Mouse (Mus musculus): Measurements from ENCODE around the gene Hadh. TPM values are rescaled to one million over a fixed set of nuclear protein-coding genes. Genes with fewer than 3 reads are reported as not detected.
A peak's percentile ranks its signal among the peaks of the same experiment; 100 is the strongest.

The Hadh gene
- polyA plus RNA-seq, 1 experiment from 2014 or later = 172 TPM

DNA sequence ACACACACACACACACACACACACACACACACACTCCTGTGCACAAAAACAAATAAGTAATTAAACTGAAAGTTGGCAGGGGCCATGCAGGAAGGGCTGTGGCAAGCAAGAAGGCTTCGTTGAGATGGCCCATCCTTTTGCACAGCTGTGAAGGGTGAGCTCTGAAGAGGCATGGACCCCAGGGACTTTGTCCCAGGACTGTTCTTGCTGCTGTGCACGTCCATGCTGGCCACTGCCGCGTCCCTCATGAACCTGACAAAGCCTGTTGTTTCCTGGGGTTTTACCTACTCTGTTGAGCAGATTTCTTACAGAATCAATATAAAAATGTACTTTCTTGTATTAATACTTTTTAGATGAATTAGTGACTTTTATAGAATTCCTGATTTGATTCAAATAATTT lies 20.0 kb upstream of the Hadh start:
- Histone ChIP-seq H3K4me3 (ENCODE audit: low read depth, low read length) (no peak overlapping the region), H3K27me3 (ENCODE audit: control insufficient read depth, insufficient read depth, low read length) (no peaks in the 10 kb centered on the region), H3K9me3 (ENCODE audit: control insufficient read depth, low read length) (no peaks in the 10 kb centered on the region), H3K4me2 (replicated peaks; ENCODE audit: low read depth) (no peak overlapping the region), H3K4me1 (replicated peaks; ENCODE audit: control insufficient read depth, insufficient read depth) (no peaks in the 10 kb centered on the region), H3K27ac (replicated peaks) (no peak overlapping the region), H3K9ac (ENCODE audit: low read length) (no peak overlapping the region), H3K36me3 (ENCODE audit: control insufficient read depth, insufficient read depth, low read length) (no peaks in the 10 kb centered on the region)
- DNase-seq (ENCODE audit: low spot score) (no peak), ATAC-seq (ENCODE audit: low FRiP score, low TSS enrichment) (no peak)
- no peak for TF ChIP-seq EP300 (optimal IDR thresholded peaks at IDR 0.05)
- no peak for TF ChIP-seq CTCF (IDR thresholded peaks at IDR 0.05; ENCODE audit: low read depth)
- WGBS = 85% methylated on average over 4 of the region's 4 CpGs

- no peak for DNase-seq (ENCODE audit: low spot score)
These were observed 2.2 kb upstream of the Hadh start for GRCm38 (mm10) chr3:131274151-131274550.

GRCm38 (mm10) chr3:131272374-131273100 lies 636 bp upstream of the Hadh start:
- Histone ChIP-seq H3K4me1 (replicated peaks; ENCODE audit: control insufficient read depth, insufficient read depth) (peaks cover 5% of the 10 kb centered on the region; the same call in 1 of the 2 replicates), H3K9me3 (ENCODE audit: control insufficient read depth, low read length) (no peaks in the 10 kb centered on the region), H3K4me3 (ENCODE audit: low read depth, low read length) (peak overlapping the region; percentile 80), H3K4me2 (replicated peaks; ENCODE audit: low read depth) (peak overlapping the region; percentile 84), H3K36me3 (ENCODE audit: control insufficient read depth, insufficient read depth, low read length) (no peaks in the 10 kb centered on the region), H3K27ac (replicated peaks) (peak overlapping the region; percentile 63), H3K9ac (ENCODE audit: low read length) (peak overlapping the region; percentile 56), H3K27me3 (ENCODE audit: control insufficient read depth, insufficient read depth, low read length) (no peaks in the 10 kb centered on the region)
- ATAC-seq (ENCODE audit: low FRiP score, low TSS enrichment) (no peak), DNase-seq (ENCODE audit: low spot score) (no peak)
- WGBS = 26% methylated on average over 10 of the region's 10 CpGs
- TF ChIP-seq CTCF (IDR thresholded peaks at IDR 0.05; ENCODE audit: low read depth) = no peak
- TF ChIP-seq EP300 (optimal IDR thresholded peaks at IDR 0.05) = no peak

More at GRCm38 (mm10) chr3:131274151-131274550, 2.2 kb upstream of the Hadh start:
- no peak for ATAC-seq (ENCODE audit: low FRiP score, low TSS enrichment)
- Histone ChIP-seq H3K4me3 (ENCODE audit: low read depth, low read length) (no peak overlapping the region), H3K27me3 (ENCODE audit: control insufficient read depth, insufficient read depth, low read length) (no peaks in the 10 kb centered on the region), H3K27ac (replicated peaks) (no peak overlapping the region), H3K9ac (ENCODE audit: low read length) (no peak overlapping the region), H3K4me1 (replicated peaks; ENCODE audit: control insufficient read depth, insufficient read depth) (peaks cover 5% of the 10 kb centered on the region; the same call in 1 of the 2 replicates), H3K4me2 (replicated peaks; ENCODE audit: low read depth) (no peak overlapping the region), H3K36me3 (ENCODE audit: control insufficient read depth, insufficient read depth, low read length) (no peaks in the 10 kb centered on the region), H3K9me3 (ENCODE audit: control insufficient read depth, low read length) (no peaks in the 10 kb centered on the region)
- no peak for TF ChIP-seq CTCF (IDR thresholded peaks at IDR 0.05; ENCODE audit: low read depth)
- no peak for TF ChIP-seq EP300 (optimal IDR thresholded peaks at IDR 0.05)
- 81% methylated on average over 4 of the region's 4 CpGs for WGBS

GRCm38 (mm10) chr3:131271157-131271556 lies 744 bp downstream of the Hadh start:
- H3K9me3 ChIP-seq (ENCODE audit: control insufficient read depth, low read length) = no peaks in the 10 kb centered on the region
- peaks cover 5% of the 10 kb centered on the region; the same call in 1 of the 2 replicates for H3K4me1 ChIP-seq (replicated peaks; ENCODE audit: control insufficient read depth, insufficient read depth)
- no peaks in the 10 kb centered on the region for H3K27me3 ChIP-seq (ENCODE audit: control insufficient read depth, insufficient read depth, low read length)
- peak overlapping the region; percentile 84 for H3K4me2 ChIP-seq (replicated peaks; ENCODE audit: low read depth)
- TF ChIP-seq EP300 (optimal IDR thresholded peaks at IDR 0.05) = no peak
- TF ChIP-seq CTCF (IDR thresholded peaks at IDR 0.05; ENCODE audit: low read depth) = peak; percentile 54
- H3K36me3 ChIP-seq (ENCODE audit: control insufficient read depth, insufficient read depth, low read length) = no peaks in the 10 kb centered on the region
- H3K4me3 ChIP-seq (ENCODE audit: low read depth, low read length) = peak overlapping the region; percentile 80
- 6% methylated on average over 8 of the region's 8 CpGs for WGBS
- DNase-seq (ENCODE audit: low spot score) (peak; percentile 81), ATAC-seq (ENCODE audit: low FRiP score, low TSS enrichment) (peak; percentile 74)
- peak overlapping the region; percentile 84 for H3K9ac ChIP-seq (ENCODE audit: low read length)
- H3K27ac ChIP-seq (replicated peaks) = peak overlapping the region; percentile 94

DNA sequence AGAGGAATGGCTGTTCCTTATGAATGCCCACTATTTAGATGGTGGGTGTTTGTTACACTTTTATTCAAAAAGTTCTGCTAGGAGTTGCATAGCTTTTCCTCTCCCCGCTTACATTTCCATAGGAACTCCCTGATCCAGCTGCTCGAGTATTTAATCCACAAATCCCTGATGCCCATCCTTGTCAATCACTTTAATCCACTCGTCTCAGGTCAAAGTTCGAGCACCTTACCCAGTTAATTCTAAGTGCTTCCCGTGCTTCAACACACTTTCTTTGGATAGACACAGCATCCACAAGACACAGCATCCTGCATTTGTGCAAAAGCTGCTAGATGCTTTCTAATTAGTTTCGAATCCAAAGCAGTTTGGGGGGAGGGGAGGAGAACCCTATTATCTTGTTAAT lies 1.5 kb downstream of the Hadh start:
- TF ChIP-seq CTCF (IDR thresholded peaks at IDR 0.05; ENCODE audit: low read depth) = no peak
- no peak for TF ChIP-seq EP300 (optimal IDR thresholded peaks at IDR 0.05)
- no peak for DNase-seq (ENCODE audit: low spot score)
- H3K27ac ChIP-seq (replicated peaks) = no peak overlapping the region

More for the DNA sequence above, 1.5 kb downstream of the Hadh start:
- H3K27me3 ChIP-seq (ENCODE audit: control insufficient read depth, insufficient read depth, low read length) = no peaks in the 10 kb centered on the region
- no peak overlapping the region; the same call in 1 of the 2 replicates for H3K4me3 ChIP-seq (ENCODE audit: low read depth, low read length)
- H3K4me1 ChIP-seq (replicated peaks; ENCODE audit: control insufficient read depth, insufficient read depth) = peaks cover 5% of the 10 kb centered on the region; the same call in 1 of the 2 replicates
- WGBS = 52% methylated on average over 6 of the region's 6 CpGs
- no peaks in the 10 kb centered on the region for H3K36me3 ChIP-seq (ENCODE audit: control insufficient read depth, insufficient read depth, low read length)
- peak overlapping the region; percentile 84 for H3K4me2 ChIP-seq (replicated peaks; ENCODE audit: low read depth)
- no peak overlapping the region; the same call in 1 of the 2 replicates for H3K9ac ChIP-seq (ENCODE audit: low read length)
- no peak for ATAC-seq (ENCODE audit: low FRiP score, low TSS enrichment)
- H3K9me3 ChIP-seq (ENCODE audit: control insufficient read depth, low read length) = no peaks in the 10 kb centered on the region
